ENCODE assay signal across 8 mouse cellular contexts in the genomic region with DNA sequence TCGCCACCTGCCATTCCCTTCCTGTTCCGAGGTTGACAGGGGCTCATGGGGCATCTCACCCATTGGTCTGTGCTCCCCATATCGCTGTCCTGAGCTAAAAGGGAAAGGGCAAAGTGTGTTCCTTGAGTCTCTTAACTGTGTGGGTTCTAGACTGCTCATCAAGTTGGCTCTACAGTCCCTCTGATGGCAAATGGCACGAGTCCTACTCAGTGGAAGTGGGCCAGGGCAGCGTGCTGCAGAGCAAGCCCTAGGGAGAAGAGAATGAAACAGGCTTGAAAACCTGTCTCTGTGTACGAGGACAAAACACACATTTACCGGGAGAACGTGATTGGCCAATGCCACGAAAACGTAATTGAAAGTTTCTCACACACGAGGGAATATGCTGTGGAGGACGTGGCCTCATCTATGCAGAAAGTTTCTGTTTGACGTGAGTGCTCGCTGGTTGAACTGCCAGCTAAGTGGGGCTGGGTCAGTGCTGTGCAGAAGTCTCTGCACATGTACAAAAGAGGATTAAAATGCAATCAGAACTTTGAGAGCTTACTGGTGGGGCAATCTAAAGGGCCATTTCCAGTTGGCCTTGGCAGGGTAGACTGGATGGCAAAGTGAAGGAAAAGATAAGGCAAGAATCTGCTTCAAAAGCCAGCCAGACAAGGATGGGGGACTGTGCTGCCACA.
DNase-seq lines count a peak whose midpoint lies in the region; ATAC-seq lines count a peak whose summit lies in the region.

No protein-coding gene starts in this region.

- DNase-seq in cerebellum, adult 18-20 months: peak; percentile 51 to 56
- DNase-seq in cerebellum, postnatal 4 days (ENCODE audit: low spot score in 2 of 2): no peak
- no peak for DNase-seq in heart, postnatal 14 days
- peak; percentile 62 for DNase-seq in 3134 (ENCODE audit: extremely low read depth, insufficient read length, low spot score)
- no peak for DNase-seq in c-Kit-positive CD71-positive TER-119-positive erythroid progenitor cells, embryonic 14.5 days (ENCODE audit: low spot score)

- intact Hi-C loops in heart, postnatal 14 days (cut with DNase I): no loop called here

- H3K9ac ChIP-seq in heart, embryonic 13.5 days: 0 out of 2 replicates have a peak overlapping the region, but pooled peaks have one; percentile 55
- H3K9ac ChIP-seq in heart, embryonic 14.5 days (ENCODE audit: low read length): no peak overlapping the region
- no peak overlapping the region for H3K9ac ChIP-seq in hindbrain, embryonic 16.5 days (ENCODE audit: low read depth, low read length)

- H3K36me3 ChIP-seq in heart, embryonic 13.5 days: no peaks in the 10 kb centered on the region
- no peaks in the 10 kb centered on the region for H3K36me3 ChIP-seq in heart, embryonic 14.5 days (ENCODE audit: control insufficient read depth, insufficient read depth, low read length)
- H3K36me3 ChIP-seq in hindbrain, embryonic 16.5 days (ENCODE audit: control insufficient read depth, insufficient read depth, low read length): no peaks in the 10 kb centered on the region

- H3K4me2 ChIP-seq in heart, embryonic 13.5 days: peak overlapping the region; percentile 4; the same call in 1 of the 2 replicates
- H3K4me2 ChIP-seq in heart, embryonic 14.5 days (ENCODE audit: low read length): 0 out of 2 replicates have a peak overlapping the region, but pooled peaks have one; percentile 1
- H3K4me2 ChIP-seq in hindbrain, embryonic 16.5 days (ENCODE audit: low read length): no peak overlapping the region

- peaks cover 40% of the 10 kb centered on the region for H3K4me1 ChIP-seq in heart, embryonic 13.5 days
- H3K4me1 ChIP-seq in heart, embryonic 14.5 days (ENCODE audit: control insufficient read depth in 2 of 2, insufficient read depth in 2 of 2, low read length in 2 of 2): peaks cover 26 to 32% of the 10 kb centered on the region in 2 experiments
- H3K4me1 ChIP-seq in hindbrain, embryonic 16.5 days (ENCODE audit: control insufficient read depth, insufficient read depth, low read depth, low read length): peaks cover 4% of the 10 kb centered on the region; the same call in 1 of the 2 replicates

- no peak overlapping the region for H3K4me3 ChIP-seq in heart, embryonic 13.5 days
- no peak overlapping the region for H3K4me3 ChIP-seq in heart, embryonic 14.5 days (ENCODE audit: control insufficient read depth in 1 of 2, insufficient read depth in 1 of 2, low read depth in 1 of 2, low read length in 2 of 2)
- no peak overlapping the region for H3K4me3 ChIP-seq in hindbrain, embryonic 16.5 days (ENCODE audit: low read length)

- 65% methylated on average over 14 of the region's 14 CpGs for WGBS in heart, embryonic 13.5 days
- WGBS in heart, embryonic 14.5 days: 56% methylated on average over 14 of the region's 14 CpGs
- 78% methylated on average over 14 of the region's 14 CpGs for WGBS in hindbrain, embryonic 16.5 days

- H3K9me3 ChIP-seq in heart, embryonic 13.5 days: no peaks in the 10 kb centered on the region
- no peaks in the 10 kb centered on the region for H3K9me3 ChIP-seq in heart, embryonic 14.5 days (ENCODE audit: control insufficient read depth, low read length)
- H3K9me3 ChIP-seq in hindbrain, embryonic 16.5 days (ENCODE audit: control insufficient read depth, low read length): no peaks in the 10 kb centered on the region

- H3K27me3 ChIP-seq in heart, embryonic 13.5 days (replicated peaks): no peaks in the 10 kb centered on the region
- no peaks in the 10 kb centered on the region for H3K27me3 ChIP-seq in heart, embryonic 14.5 days (ENCODE audit: control insufficient read depth, insufficient read depth, low read length)
- H3K27me3 ChIP-seq in hindbrain, embryonic 16.5 days (replicated peaks; ENCODE audit: control insufficient read depth, insufficient read depth, low read length): no peaks in the 10 kb centered on the region

- H3K27ac ChIP-seq in heart, embryonic 13.5 days (replicated peaks): peak overlapping the region; percentile 89
- peak overlapping the region; percentile 81 to 92 for H3K27ac ChIP-seq in heart, embryonic 14.5 days (replicated peaks in 1 of 2; ENCODE audit: control insufficient read depth in 1 of 2, insufficient read depth in 1 of 2, low read depth in 2 of 2, low read length in 2 of 2)
- no peak overlapping the region for H3K27ac ChIP-seq in hindbrain, embryonic 16.5 days (ENCODE audit: low read depth, low read length)

- no peak; the same call in 1 of the 2 replicates for ATAC-seq in heart, embryonic 13.5 days (ENCODE audit: extremely low read depth, insufficient number of reproducible peaks, low FRiP score, low TSS enrichment)
- ATAC-seq in heart, embryonic 14.5 days (ENCODE audit: insufficient number of reproducible peaks, insufficient read depth, low FRiP score, low read depth): peak; percentile 62
- no peak for ATAC-seq in hindbrain, embryonic 16.5 days

Comparison
In these comparisons a context has a peak if more than half of its experiments do, and no peak if none do; other contexts are left out.
1. DNase-seq: peak in cerebellum, adult 18-20 months (2 of 2) and 3134 (single experiment); none in cerebellum, postnatal 4 days (0 of 2), heart, postnatal 14 days (0 of 2) and c-Kit-positive CD71-positive TER-119-positive erythroid progenitor cells, embryonic 14.5 days (single experiment).